Mouse (Mus musculus): ENCODE measurements around the gene Adamts10.

The Adamts10 gene

GRCm38 (mm10) chr17:33555223-33555855 lies 31.3 kb downstream of the Adamts10 start, which contains the start of gene Myo1f:
Gene Myo1f, plus strand, starts transcription at chr17:33555707.
- no peak for DNase-seq

GRCm38 (mm10) chr17:33557922-33558321 lies 33.9 kb downstream of the Adamts10 start:
- no peak for DNase-seq

- DNase-seq = no peak
These were observed 39.6 kb downstream of the Adamts10 start for GRCm38 (mm10) chr17:33563527-33564076.

GRCm38 (mm10) chr17:33564599-33564998 lies 40.6 kb downstream of the Adamts10 start:
- no peak for DNase-seq

GRCm38 (mm10) chr17:33566182-33566581 lies 42.2 kb downstream of the Adamts10 start:
- no peak for DNase-seq

- no peak for DNase-seq
These were observed 60.1 kb downstream of the Adamts10 start for GRCm38 (mm10) chr17:33584061-33584460.

GRCm38 (mm10) chr17:33586011-33586410 lies 62.0 kb downstream of the Adamts10 start:
- no peak for DNase-seq

GRCm38 (mm10) chr17:33597271-33597670 lies 73.3 kb downstream of the Adamts10 start:
- DNase-seq = no peak

- no peak for DNase-seq
These were observed 74.5 kb downstream of the Adamts10 start for GRCm38 (mm10) chr17:33598506-33598905.

- DNase-seq = no peak
These were observed 76.0 kb downstream of the Adamts10 start for GRCm38 (mm10) chr17:33599836-33600475.

GRCm38 (mm10) chr17:33600831-33601230 lies 76.8 kb downstream of the Adamts10 start:
- no peak for DNase-seq

- DNase-seq = no peak
These were observed 77.9 kb downstream of the Adamts10 start for GRCm38 (mm10) chr17:33601947-33602346.

All from cerebellum, adult 9-11 months (tissue).